Mouse (Mus musculus) heart, postnatal 25 days (tissue): ENCODE data around the gene Fbxw25. TPM values are rescaled to one million over a fixed set of nuclear protein-coding genes. Genes with fewer than 3 reads are reported as not detected.
"Not testable (repeated sequence)": the region's sequence is repeated elsewhere in the genome, so short reads cannot be mapped to it uniquely, and the experiment has no call there.

Experiments
- DNase-seq: peaks from one replicate; pipeline ENCODE4 v3.0.0; 2022; ENCODE audit warnings: low spot score
- intact Hi-C: fragments of 180-260 bp; cut with DNase I; formaldehyde crosslinking; loops from one replicate; pipeline ENCODE4 v1.15.1; 2025
- total RNA-seq, 2 experiments: library from RNA; stranded (reverse); gene quantifications; 2 replicates each; pipeline ENCODE4 v1.2.3; 2021

Fbxw25 gene
- not detected for total RNA-seq

- intact Hi-C loops, DNase-seq: not testable (repeated sequence)
These were observed at the start of gene Fbxw25 for GRCm38 (mm10) chr9:109664552-109664951. Gene Fbxw25, minus strand, starts transcription at chr9:109664652.

GRCm38 (mm10) chr9:109702600-109702999, 38.1 kb upstream of the Fbxw25 start, which contains the start of gene Fbxw18:
Gene Fbxw18, minus strand, starts transcription at chr9:109702700.
- DNase-seq, intact Hi-C loops: not testable (repeated sequence)

- intact Hi-C loops, result loop anchor here (1.0 to 5.0 kb wide), 2 partner anchors 147 to 177 kb away; partner anchors contain the start of gene Nme6
- no peak for DNase-seq
These were observed 20.8 kb upstream of the Fbxw25 start for GRCm38 (mm10) chr9:109685299-109685698.

GRCm38 (mm10) chr9:109625957-109626356, 38.5 kb downstream of the Fbxw25 start, which contains the start of gene Fbxw24:
Gene Fbxw24, minus strand, starts transcription at chr9:109626057.
- intact Hi-C loops, DNase-seq: not testable (repeated sequence)

- intact Hi-C loops, DNase-seq: not testable (repeated sequence)
These were observed 57.6 kb downstream of the Fbxw25 start for GRCm38 (mm10) chr9:109606837-109607236.

GRCm38 (mm10) chr9:109602128-109602527, 62.3 kb downstream of the Fbxw25 start:
- DNase-seq, intact Hi-C loops: not testable (repeated sequence)

GRCm38 (mm10) chr9:109597226-109597625, 67.2 kb downstream of the Fbxw25 start:
- no peak for DNase-seq
- intact Hi-C loops, result no loop called here

Other genes starting within 250 kb of the Fbxw25 start
- gene Fbxw16, start 215.5 kb downstream of the Fbxw25 start, total RNA-seq, result not detected
- gene Fbxw19, start 168.8 kb downstream of the Fbxw25 start, total RNA-seq, result not detected
- gene Fbxw15, start 96.4 kb downstream of the Fbxw25 start, total RNA-seq, result not detected
- gene Fbxw24, start 38.6 kb downstream of the Fbxw25 start, total RNA-seq, result not detected
- gene Fbxw18, start 38.0 kb upstream of the Fbxw25 start, total RNA-seq, result not detected
- not detected for gene Fbxw26, start 81.4 kb upstream of the Fbxw25 start, total RNA-seq
- gene Fbxw27, start 126.0 kb upstream of the Fbxw25 start, total RNA-seq, result not detected
- not detected for gene Spink8, start 147.6 kb upstream of the Fbxw25 start, total RNA-seq
- 10 to 100 TPM; 19.5 to 20.1 TPM for gene Nme6, start 168.1 kb upstream of the Fbxw25 start, total RNA-seq
- gene Camp, start 185.0 kb upstream of the Fbxw25 start, total RNA-seq, result not detected
- gene Cdc25a, start 210.9 kb upstream of the Fbxw25 start, total RNA-seq, result 1 to 10 TPM; 5.1 to 6.1 TPM